Mouse (Mus musculus): ENCODE results near the gene Timm29. TPM values are rescaled to one million over a fixed set of nuclear protein-coding genes. Genes with fewer than 3 reads are reported as not detected.

The Timm29 gene
- total and polyA plus RNA-seq, 2 experiments from 2014 or later = 61.7 to 81.5 TPM

GRCm38 (mm10) chr9:21627145-21627795 lies 34.7 kb downstream of the Timm29 start:
- WGBS = 40% methylated on average over 5 of the region's 5 CpGs
- no peak overlapping the region for H3K4me3 ChIP-seq (ENCODE audit: low read depth, low read length)
- H3K4me1 ChIP-seq (ENCODE audit: insufficient read depth) = no peaks in the 10 kb centered on the region
- no peak overlapping the region for H3K9ac ChIP-seq
- TF ChIP-seq CTCF (IDR thresholded peaks at IDR 0.05; ENCODE audit: low read depth) = no peak
- no peak for ATAC-seq
- H3K27ac ChIP-seq (ENCODE audit: low read depth, low read length) = no peak overlapping the region
- no peak overlapping the region for H3K4me2 ChIP-seq (ENCODE audit: low read depth)
- no peaks in the 10 kb centered on the region for H3K9me3 ChIP-seq (ENCODE audit: low read length)
- H3K27me3 ChIP-seq (ENCODE audit: insufficient read depth, low read length) = no peaks in the 10 kb centered on the region
- peak; percentile 16 for DNase-seq
- H3K36me3 ChIP-seq (ENCODE audit: insufficient read depth) = 0 out of 2 replicates have a peak, but pooled peaks cover 3% of the 10 kb centered on the region

GRCm38 (mm10) chr9:21630673-21631072 lies 38.2 kb downstream of the Timm29 start:
- WGBS = 81% methylated on average over 3 of the region's 3 CpGs
- H3K9me3 ChIP-seq (ENCODE audit: low read length) = no peaks in the 10 kb centered on the region

GRCm38 (mm10) chr9:21633106-21633505 lies 40.6 kb downstream of the Timm29 start:
- H3K4me1 ChIP-seq (ENCODE audit: insufficient read depth) = no peaks in the 10 kb centered on the region
- no peaks in the 10 kb centered on the region for H3K9me3 ChIP-seq (ENCODE audit: low read length)
- H3K27me3 ChIP-seq (ENCODE audit: insufficient read depth, low read length) = no peaks in the 10 kb centered on the region
- ATAC-seq (no peak), DNase-seq (no peak)
- H3K4me3 ChIP-seq (ENCODE audit: low read depth, low read length) = no peak overlapping the region
- WGBS = 73% methylated on average over 3 of the region's 3 CpGs
- H3K4me2 ChIP-seq (ENCODE audit: low read depth) = no peak overlapping the region
- TF ChIP-seq CTCF (IDR thresholded peaks at IDR 0.05; ENCODE audit: low read depth) = no peak
- H3K27ac ChIP-seq (ENCODE audit: low read depth, low read length) = no peak overlapping the region
- peaks cover 55% of the 10 kb centered on the region for H3K36me3 ChIP-seq (ENCODE audit: insufficient read depth)
- H3K9ac ChIP-seq = no peak overlapping the region

More at GRCm38 (mm10) chr9:21630673-21631072, 38.2 kb downstream of the Timm29 start:
- TF ChIP-seq CTCF (IDR thresholded peaks at IDR 0.05; ENCODE audit: low read depth) = peak; percentile 56
- H3K9ac ChIP-seq = no peak overlapping the region
- no peak overlapping the region for H3K4me3 ChIP-seq (ENCODE audit: low read depth, low read length)
- H3K27ac ChIP-seq (ENCODE audit: low read depth, low read length) = no peak overlapping the region
- peaks cover 32% of the 10 kb centered on the region for H3K36me3 ChIP-seq (ENCODE audit: insufficient read depth)
- H3K4me2 ChIP-seq (ENCODE audit: low read depth) = no peak overlapping the region
- peak; percentile 67; the same call in 1 of the 2 replicates for ATAC-seq
- peak; percentile 44 for DNase-seq
- no peaks in the 10 kb centered on the region for H3K27me3 ChIP-seq (ENCODE audit: insufficient read depth, low read length)
- no peaks in the 10 kb centered on the region for H3K4me1 ChIP-seq (ENCODE audit: insufficient read depth)

GRCm38 (mm10) chr9:21635639-21636038 lies 43.1 kb downstream of the Timm29 start:
- Histone ChIP-seq H3K27ac (ENCODE audit: low read depth, low read length) (no peak overlapping the region), H3K4me1 (ENCODE audit: insufficient read depth) (no peaks in the 10 kb centered on the region), H3K36me3 (ENCODE audit: insufficient read depth) (peaks cover 79% of the 10 kb centered on the region), H3K4me3 (ENCODE audit: low read depth, low read length) (no peak overlapping the region), H3K4me2 (ENCODE audit: low read depth) (no peak overlapping the region), H3K9ac (no peak overlapping the region), H3K9me3 (ENCODE audit: low read length) (no peaks in the 10 kb centered on the region), H3K27me3 (ENCODE audit: insufficient read depth, low read length) (no peaks in the 10 kb centered on the region)
- TF ChIP-seq CTCF (IDR thresholded peaks at IDR 0.05; ENCODE audit: low read depth) = no peak
- DNase-seq (no peak), ATAC-seq (no peak)
- 49% methylated on average over 7 of the region's 7 CpGs for WGBS

- 97% methylated on average over 11 of the region's 11 CpGs for WGBS
- Histone ChIP-seq H3K9me3 (ENCODE audit: low read length) (no peaks in the 10 kb centered on the region), H3K9ac (no peak overlapping the region), H3K4me2 (ENCODE audit: low read depth) (no peak overlapping the region), H3K27ac (ENCODE audit: low read depth, low read length) (no peak overlapping the region), H3K36me3 (ENCODE audit: insufficient read depth) (peaks cover 97% of the 10 kb centered on the region), H3K4me1 (ENCODE audit: insufficient read depth) (no peaks in the 10 kb centered on the region), H3K4me3 (ENCODE audit: low read depth, low read length) (no peak overlapping the region), H3K27me3 (ENCODE audit: insufficient read depth, low read length) (no peaks in the 10 kb centered on the region)
- DNase-seq = no peak
- ATAC-seq = no peak
- no peak for TF ChIP-seq CTCF (IDR thresholded peaks at IDR 0.05; ENCODE audit: low read depth)
Measured at GRCm38 (mm10) chr9:21639031-21639430, 46.5 kb downstream of the Timm29 start.

MicroRNA genes within 50 kb of the gene (microRNA counts, 519-probe panel; counts per million panel counts)
- microRNA mmu-miR-1946b = not detected

Small RNAs within 50 kb of the gene (microRNA-seq; reads per million reads assigned to microRNA genes)
- gene Mir1946b = 0 reads per million in 2 experiments

Other genes with a start within 250 kb of the Timm29 start
- gene Ilf3, start 224.9 kb upstream of the Timm29 start, total RNA-seq (2014; rRNA removed) = 114 and 135 TPM in 2 replicates
- 191 and 214 TPM in 2 replicates for gene Ilf3, start 224.9 kb upstream of the Timm29 start, polyA plus RNA-seq (2015; fragmentation: Nextera tagmentation; extraction: Ambion mirVana)
- 37.7 and 51.7 TPM in 2 replicates for gene Qtrt1, start 180.9 kb upstream of the Timm29 start, total RNA-seq (2014; rRNA removed)
- gene Qtrt1, start 180.9 kb upstream of the Timm29 start, polyA plus RNA-seq (2015; fragmentation: Nextera tagmentation; extraction: Ambion mirVana) = 34.8 and 43.9 TPM in 2 replicates
- gene Dnm2, start 167.8 kb upstream of the Timm29 start, total RNA-seq (2014; rRNA removed) = 65.6 and 68.5 TPM in 2 replicates
- gene Dnm2, start 167.8 kb upstream of the Timm29 start, polyA plus RNA-seq (2015; fragmentation: Nextera tagmentation; extraction: Ambion mirVana) = 56.0 and 64.0 TPM in 2 replicates
- gene Tmed1, start 82.5 kb upstream of the Timm29 start, total RNA-seq (2014; rRNA removed) = 44.2 and 45.1 TPM in 2 replicates
- gene Tmed1, start 82.5 kb upstream of the Timm29 start, polyA plus RNA-seq (2015; fragmentation: Nextera tagmentation; extraction: Ambion mirVana) = 51.9 and 52.8 TPM in 2 replicates
- 0.14 and 2.2 TPM in 2 replicates for gene AB124611, start 66.5 kb upstream of the Timm29 start, total RNA-seq (2014; rRNA removed)
- 0.87 and 0.98 TPM in 2 replicates for gene AB124611, start 66.5 kb upstream of the Timm29 start, polyA plus RNA-seq (2015; fragmentation: Nextera tagmentation; extraction: Ambion mirVana)
- gene Carm1, start 45.8 kb upstream of the Timm29 start, total RNA-seq (2014; rRNA removed) = 64.8 and 81.4 TPM in 2 replicates
- 20.7 and 25.9 TPM in 2 replicates for gene Carm1, start 45.8 kb upstream of the Timm29 start, polyA plus RNA-seq (2015; fragmentation: Nextera tagmentation; extraction: Ambion mirVana)
- gene Yipf2, start 106 bp downstream of the Timm29 start, total RNA-seq (2014; rRNA removed) = 10.6 and 16.0 TPM in 2 replicates
- 12.0 and 12.6 TPM in 2 replicates for gene Yipf2, start 106 bp downstream of the Timm29 start, polyA plus RNA-seq (2015; fragmentation: Nextera tagmentation; extraction: Ambion mirVana)
- 162 and 180 TPM in 2 replicates for gene Smarca4, start 23.4 kb downstream of the Timm29 start, total RNA-seq (2014; rRNA removed)
- gene Smarca4, start 23.4 kb downstream of the Timm29 start, polyA plus RNA-seq (2015; fragmentation: Nextera tagmentation; extraction: Ambion mirVana) = 76.2 and 92.5 TPM in 2 replicates
- gene Ldlr, start 130.8 kb downstream of the Timm29 start, total RNA-seq (2014; rRNA removed) = 19.1 and 26.8 TPM in 2 replicates
- gene Ldlr, start 130.8 kb downstream of the Timm29 start, polyA plus RNA-seq (2015; fragmentation: Nextera tagmentation; extraction: Ambion mirVana) = 6.5 and 11.1 TPM in 2 replicates
- 7.7 and 8.2 TPM in 2 replicates for gene Spc24, start 167.6 kb downstream of the Timm29 start, total RNA-seq (2014; rRNA removed)
- gene Spc24, start 167.6 kb downstream of the Timm29 start, polyA plus RNA-seq (2015; fragmentation: Nextera tagmentation; extraction: Ambion mirVana) = 13.5 and 14.3 TPM in 2 replicates
- 8.5 and 12.4 TPM in 2 replicates for gene Kank2, start 206.0 kb downstream of the Timm29 start, total RNA-seq (2014; rRNA removed)
- 2.2 and 2.3 TPM in 2 replicates for gene Kank2, start 206.0 kb downstream of the Timm29 start, polyA plus RNA-seq (2015; fragmentation: Nextera tagmentation; extraction: Ambion mirVana)
- not detected in 2 replicates for gene Angptl8, start 242.8 kb downstream of the Timm29 start, total RNA-seq (2014; rRNA removed)
- gene Angptl8, start 242.8 kb downstream of the Timm29 start, polyA plus RNA-seq (2015; fragmentation: Nextera tagmentation; extraction: Ambion mirVana) = 0.18 TPM in 1 of 2 replicates, not detected in the other

Measured in forebrain, postnatal 0 days (tissue).